Mouse (Mus musculus) effector memory CD4-positive, alpha-beta T cell, adult 5 months (primary cell): ENCODE measurements around the gene Appl2. TPM values are rescaled to one million over a fixed set of nuclear protein-coding genes. Genes with fewer than 3 reads are reported as not detected.

ENCODE experiments used
- polyA plus RNA-seq: library from polyadenylated mRNA; unstranded; fragments of 100-300 nt; shearing (Covaris generic); gene quantifications from one replicate; pipeline ENCODE4 v1.2.1, GENCODE M21; 2017

Appl2 gene
- polyA plus RNA-seq: 37.1 TPM

GRCm38 (mm10) chr10:83648131-83649020, at the start of gene Appl2:
Gene Appl2 (minus strand): TSS chr10:83648738.

Other genes with a start within 250 kb of the Appl2 start
- gene Aldh1l2, start 114.6 kb downstream of the Appl2 start, polyA plus RNA-seq: 0.19 TPM
- gene Washc4, start 105.0 kb downstream of the Appl2 start, polyA plus RNA-seq: 41.6 TPM
- 3.3 TPM for gene 1500009L16Rik, start 74.1 kb upstream of the Appl2 start, polyA plus RNA-seq